Mouse (Mus musculus): ENCODE measurements around the gene Pkp1. TPM values are rescaled to one million over a fixed set of nuclear protein-coding genes. Genes with fewer than 3 reads are reported as not detected.

The Pkp1 gene
- polyA plus RNA-seq, 1 experiment, result not detected

DNA sequence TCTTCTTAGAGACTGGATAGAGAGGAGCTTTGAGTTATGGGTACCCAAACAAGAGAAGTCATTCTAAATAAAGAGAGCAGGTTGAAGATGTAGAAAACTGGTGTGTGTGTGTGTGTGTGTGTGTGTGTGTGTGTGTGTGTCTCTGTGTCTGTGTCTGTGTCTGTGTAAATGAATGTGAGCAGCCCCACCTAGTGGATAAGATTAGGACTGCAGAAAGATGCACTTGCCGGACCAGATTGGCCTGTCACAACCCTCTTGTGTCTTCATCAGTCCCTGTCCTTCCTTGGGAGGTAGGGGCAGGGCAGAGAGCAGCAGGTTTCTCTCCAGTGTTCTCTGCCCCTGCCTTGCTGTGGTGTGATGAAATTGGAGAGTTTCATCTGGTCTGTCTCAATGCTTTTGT is 90.1 kb downstream of the Pkp1 start:
- Histone ChIP-seq H3K4me3 (ENCODE audit: insufficient read depth, low read depth, low read length) (no peak overlapping the region), H3K4me1 (ENCODE audit: control insufficient read depth, insufficient read depth, low read length) (peaks cover 8% of the 10 kb centered on the region), H3K27ac (ENCODE audit: insufficient read depth, low read depth, low read length) (no peak overlapping the region)
- 41% methylated on average over 1 of the region's 1 CpGs for WGBS
- no peak for TF ChIP-seq POLR2A (IDR thresholded peaks at IDR 0.05; ENCODE audit: insufficient read depth, low read depth, low read length)
- no peak for TF ChIP-seq CTCF (IDR thresholded peaks at IDR 0.05; ENCODE audit: insufficient read depth, low read depth, low read length)

DNA sequence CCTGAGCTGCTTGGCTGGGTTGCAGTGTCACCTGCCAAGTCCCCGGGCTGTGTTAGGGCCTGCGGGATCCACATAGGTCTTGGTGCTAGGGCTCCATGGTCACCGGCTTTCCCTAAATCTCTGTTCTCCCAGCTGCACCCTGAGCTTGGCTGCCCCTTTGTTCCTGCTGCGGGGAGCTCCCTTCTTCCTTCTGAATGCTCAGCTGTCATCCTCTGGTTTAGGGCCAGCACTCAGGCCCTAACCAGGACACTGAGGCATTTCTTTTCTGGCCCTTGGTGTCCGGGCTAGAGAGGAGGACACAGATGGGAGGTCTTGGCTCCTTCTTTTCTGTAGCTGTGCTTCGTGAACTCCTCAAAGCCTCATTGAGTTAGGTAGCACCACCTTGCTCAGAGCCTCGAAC is 97.2 kb downstream of the Pkp1 start:
- peaks cover 12% of the 10 kb centered on the region for H3K4me1 ChIP-seq (ENCODE audit: control insufficient read depth, insufficient read depth, low read length)
- H3K27ac ChIP-seq (ENCODE audit: insufficient read depth, low read depth, low read length), result no peak overlapping the region
- no peak for TF ChIP-seq POLR2A (IDR thresholded peaks at IDR 0.05; ENCODE audit: insufficient read depth, low read depth, low read length)
- TF ChIP-seq CTCF (IDR thresholded peaks at IDR 0.05; ENCODE audit: insufficient read depth, low read depth, low read length), result no peak
- no peak overlapping the region for H3K4me3 ChIP-seq (ENCODE audit: insufficient read depth, low read depth, low read length)
- WGBS, result 83% methylated on average over 7 of the region's 7 CpGs

Other genes starting within 250 kb of the Pkp1 start
- gene Csrp1, start 199.1 kb downstream of the Pkp1 start, polyA plus RNA-seq (2012; ENCODE audit: insufficient read depth, insufficient read length, low replicate concordance, missing spikeins), result 169 and 254 TPM in 2 replicates
- not detected in 2 replicates for gene Phlda3, start 153.1 kb downstream of the Pkp1 start, polyA plus RNA-seq (2012; ENCODE audit: insufficient read depth, insufficient read length, low replicate concordance, missing spikeins)
- gene Tnni1, start 139.8 kb downstream of the Pkp1 start, polyA plus RNA-seq (2012; ENCODE audit: insufficient read depth, insufficient read length, low replicate concordance, missing spikeins), result not detected in 2 replicates
- gene Lad1, start 100.6 kb downstream of the Pkp1 start, polyA plus RNA-seq (2012; ENCODE audit: insufficient read depth, insufficient read length, low replicate concordance, missing spikeins), result not detected in 2 replicates
- not detected in 2 replicates for gene Tnnt2, start 82.9 kb downstream of the Pkp1 start, polyA plus RNA-seq (2012; ENCODE audit: insufficient read depth, insufficient read length, low replicate concordance, missing spikeins)
- gene Igfn1, start 87.1 kb upstream of the Pkp1 start, polyA plus RNA-seq (2012; ENCODE audit: insufficient read depth, insufficient read length, low replicate concordance, missing spikeins), result not detected in 2 replicates
- not detected in 2 replicates for gene Tmem9, start 88.9 kb upstream of the Pkp1 start, polyA plus RNA-seq (2012; ENCODE audit: insufficient read depth, insufficient read length, low replicate concordance, missing spikeins)
- gene Ascl5, start 131.6 kb upstream of the Pkp1 start, polyA plus RNA-seq (2012; ENCODE audit: insufficient read depth, insufficient read length, low replicate concordance, missing spikeins), result not detected in 2 replicates
- gene Cacna1s, start 133.5 kb upstream of the Pkp1 start, polyA plus RNA-seq (2012; ENCODE audit: insufficient read depth, insufficient read length, low replicate concordance, missing spikeins), result not detected in 2 replicates
- gene Kif21b, start 212.2 kb upstream of the Pkp1 start, polyA plus RNA-seq (2012; ENCODE audit: insufficient read depth, insufficient read length, low replicate concordance, missing spikeins), result 94.8 and 211 TPM in 2 replicates